In genomic region chr16:86644912-86645312, GRCm38 (mm10) we compare ENCODE assay signal across 8 mouse cellular contexts.
DNase-seq lines count a peak whose midpoint lies in the region; ATAC-seq lines count a peak whose summit lies in the region.

No protein-coding gene starts in this region.

- peaks cover 3% of the 10 kb centered on the region; the same call in 1 of the 2 replicates for H3K4me1 ChIP-seq in kidney, embryonic 15.5 days
- no peaks in the 10 kb centered on the region for H3K4me1 ChIP-seq in lung, embryonic 16.5 days (replicated peaks; ENCODE audit: control insufficient read depth, insufficient read depth, low read length)

- peak; percentile 67 for ATAC-seq in granulocyte monocyte progenitor cell, adult 5-6 weeks (replicated peaks; ENCODE audit: poor library complexity, severe bottlenecking)
- peak; percentile 63 for ATAC-seq in kidney, embryonic 15.5 days (replicated peaks; ENCODE audit: low FRiP score)
- peak; percentile 88 for ATAC-seq in lung, embryonic 16.5 days (ENCODE audit: low read depth)
- ATAC-seq in megakaryocyte, adult 5-6 weeks (ENCODE audit: poor library complexity, severe bottlenecking), result no peak

- no peak overlapping the region for H3K4me3 ChIP-seq in kidney, embryonic 15.5 days (replicated peaks)
- no peak overlapping the region for H3K4me3 ChIP-seq in lung, embryonic 16.5 days (ENCODE audit: low read length)

- WGBS in kidney, embryonic 15.5 days, result 32% methylated on average over 2 of the region's 2 CpGs
- 10% methylated on average over 2 of the region's 2 CpGs for WGBS in lung, embryonic 16.5 days

- no peaks in the 10 kb centered on the region for H3K36me3 ChIP-seq in kidney, embryonic 15.5 days
- H3K36me3 ChIP-seq in lung, embryonic 16.5 days (ENCODE audit: control insufficient read depth, insufficient read depth, low read length), result no peaks in the 10 kb centered on the region

- no peaks in the 10 kb centered on the region for H3K9me3 ChIP-seq in kidney, embryonic 15.5 days (replicated peaks)
- H3K9me3 ChIP-seq in lung, embryonic 16.5 days (ENCODE audit: control insufficient read depth, low read length), result no peaks in the 10 kb centered on the region

- H3K9ac ChIP-seq in kidney, embryonic 15.5 days, result no peak overlapping the region
- H3K9ac ChIP-seq in lung, embryonic 16.5 days (ENCODE audit: low read length), result 0 out of 2 replicates have a peak overlapping the region, but pooled peaks have one; percentile 8

- no peak overlapping the region for H3K4me2 ChIP-seq in kidney, embryonic 15.5 days
- H3K4me2 ChIP-seq in lung, embryonic 16.5 days (ENCODE audit: low read depth, low read length), result no peak overlapping the region

- peak; percentile 3 for DNase-seq in adrenal gland, adult 8-10 months
- DNase-seq in adrenal gland, postnatal 25 days, result no peak
- peak; percentile 98 for DNase-seq in 3T3-L1 (ENCODE audit: low read depth, low spot score)
- DNase-seq in cerebellum, adult 9-11 months, result peak; percentile 19

- peak overlapping the region; percentile 69 for H3K27ac ChIP-seq in kidney, embryonic 15.5 days
- 0 out of 2 replicates have a peak overlapping the region, but pooled peaks have one; percentile 7 for H3K27ac ChIP-seq in lung, embryonic 16.5 days (ENCODE audit: low read length)

- no peaks in the 10 kb centered on the region for H3K27me3 ChIP-seq in kidney, embryonic 15.5 days
- no peaks in the 10 kb centered on the region for H3K27me3 ChIP-seq in lung, embryonic 16.5 days (ENCODE audit: control insufficient read depth, insufficient read depth, low read depth, low read length)
